Mouse (Mus musculus) brain, embryonic 14.5 days (tissue): ENCODE measurements around the gene Shisal2b.

Source experiments
- CTCF ChIP-seq: fragments of 200-500 bp; IDR thresholded peaks from 2 replicates; pipeline ENCODE4 v1.5.1; 2012; ENCODE audit warnings: inconsistent platforms, mild to moderate bottlenecking, moderate library complexity, borderline replicate concordance; ENCODE audit not compliant: insufficient read depth, insufficient read length; ENCODE audit errors: extremely low read depth
- POLR2A ChIP-seq: fragments of 200-500 bp; IDR thresholded peaks from 2 replicates; pipeline ENCODE4 v1.6.1; 2012; ENCODE audit warnings: mild to moderate bottlenecking, inconsistent platforms, borderline replicate concordance; ENCODE audit not compliant: poor library complexity, insufficient read depth, insufficient read length, severe bottlenecking; ENCODE audit errors: extremely low read depth

- TF ChIP-seq POLR2A (no peak), CTCF (no peak)
Measured at GRCm38 (mm10) chr13:104841937-104842336, 21.8 kb downstream of the Shisal2b start.
